Mouse (Mus musculus): ENCODE data around the gene Cwf19l1.

- TF ChIP-seq CTCF (IDR thresholded peaks at IDR 0.05; ENCODE audit: control insufficient read depth, insufficient read depth, insufficient read length) = no peak
- TF ChIP-seq CEBPB (IDR thresholded peaks at IDR 0.05; ENCODE audit: low read depth) = no peak
- no peak for TF ChIP-seq USF1 (IDR thresholded peaks at IDR 0.05; ENCODE audit: low read depth)
Measured at GRCm38 (mm10) chr19:44108996-44109395, 26.7 kb downstream of the Cwf19l1 start.

Measured in C2C12 (cell line).